Mouse (Mus musculus): ENCODE data around the gene Fars2. TPM values are rescaled to one million over a fixed set of nuclear protein-coding genes. Genes with fewer than 3 reads are reported as not detected.

Gene Fars2
- polyA plus RNA-seq, 1 experiment from 2014 or later: 28.9 TPM

DNA sequence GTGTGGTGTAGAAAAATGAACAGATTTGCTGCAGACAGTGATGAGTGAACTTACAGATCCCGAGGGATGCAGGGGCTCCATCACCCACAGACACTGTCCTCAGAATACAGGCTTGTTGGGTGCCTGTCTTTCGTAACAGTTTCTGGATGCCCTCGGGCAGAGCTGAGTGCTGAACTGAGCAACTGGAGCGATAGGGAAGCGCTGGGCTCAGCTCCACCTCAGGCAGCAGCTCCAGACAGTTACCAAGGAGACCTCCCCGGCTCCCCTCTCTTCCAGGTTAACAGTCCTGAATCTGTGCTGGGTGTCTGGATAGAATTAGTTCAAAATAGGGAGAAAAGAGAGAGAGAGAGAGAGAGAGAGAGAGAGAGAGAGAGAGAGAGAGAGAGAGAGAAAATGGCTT, 433.5 kb downstream of the Fars2 start:
- ATAC-seq (ENCODE audit: low read depth): no peak
- WGBS: 35% methylated on average over 6 of the region's 6 CpGs
- H3K4me2 ChIP-seq: no peak overlapping the region
- H3K9me3 ChIP-seq: no peaks in the 10 kb centered on the region; the same call in 1 of the 2 replicates
- no peak overlapping the region for H3K9ac ChIP-seq
- H3K27me3 ChIP-seq: no peaks in the 10 kb centered on the region
- H3K36me3 ChIP-seq: no peaks in the 10 kb centered on the region
- no peak overlapping the region for H3K4me3 ChIP-seq
- H3K27ac ChIP-seq (replicated peaks): peak overlapping the region; percentile 54
- H3K4me1 ChIP-seq (replicated peaks): peaks cover 16% of the 10 kb centered on the region

DNA sequence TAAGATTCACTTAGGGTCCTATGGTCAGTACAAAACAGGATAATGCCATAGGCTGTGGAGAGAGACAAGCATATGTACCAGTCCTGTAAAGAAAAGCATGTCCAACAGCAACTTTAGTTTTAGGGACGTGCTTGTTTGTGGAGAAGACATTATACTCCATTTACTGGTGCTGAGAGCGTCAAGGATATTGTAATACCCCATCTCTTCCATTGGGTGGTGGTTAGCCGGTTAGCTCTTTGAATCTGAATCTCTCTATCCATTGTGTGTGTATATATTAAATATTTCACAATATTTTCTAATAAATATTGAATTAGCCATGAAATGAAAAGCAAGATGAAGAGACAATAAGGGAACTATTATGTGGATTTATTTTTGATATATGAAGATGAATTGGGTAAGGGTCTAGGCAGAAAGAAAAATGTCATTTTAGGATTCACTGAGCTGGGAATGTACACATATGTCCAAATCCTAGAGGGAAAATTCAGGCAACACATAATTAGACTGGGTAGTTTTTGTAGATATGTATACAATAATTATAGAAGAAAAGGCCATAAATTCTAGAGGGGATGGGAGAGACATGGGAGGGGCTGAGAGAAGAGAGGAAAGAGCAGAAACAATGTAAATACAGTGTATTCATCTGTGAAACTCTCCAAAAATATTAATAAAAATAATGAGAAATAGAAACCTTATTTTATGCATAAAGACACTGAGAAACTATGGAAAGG, 435.5 kb downstream of the Fars2 start:
- WGBS: 68% methylated on average over 3 of the region's 3 CpGs
- peak overlapping the region; percentile 33; the same call in 1 of the 2 replicates for H3K27ac ChIP-seq (replicated peaks)
- ATAC-seq (ENCODE audit: low read depth): no peak
- H3K4me2 ChIP-seq: no peak overlapping the region
- peaks cover 16% of the 10 kb centered on the region for H3K4me1 ChIP-seq (replicated peaks)
- no peaks in the 10 kb centered on the region for H3K36me3 ChIP-seq
- H3K9ac ChIP-seq: no peak overlapping the region
- H3K9me3 ChIP-seq: no peaks in the 10 kb centered on the region
- H3K4me3 ChIP-seq: no peak overlapping the region
- no peaks in the 10 kb centered on the region for H3K27me3 ChIP-seq

DNA sequence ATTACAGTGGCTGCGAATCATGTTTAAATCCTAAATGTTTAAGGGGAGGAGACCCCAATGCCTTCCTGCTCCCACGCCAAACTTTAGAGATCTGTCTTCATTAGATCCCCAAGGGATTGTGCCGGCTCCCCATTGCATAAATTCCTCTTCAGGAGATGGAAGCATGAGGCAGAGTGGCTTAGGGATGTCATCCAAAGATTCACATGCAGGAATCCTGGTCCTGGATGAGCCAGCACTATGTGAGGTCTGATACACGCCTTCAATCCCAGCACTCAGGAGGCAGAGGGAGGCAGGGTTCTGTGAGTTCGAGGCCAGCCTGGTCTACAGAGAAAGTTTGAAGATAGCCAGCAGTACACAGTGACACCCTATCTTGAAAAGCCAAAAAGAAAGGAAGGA, 436.0 kb downstream of the Fars2 start:
- Histone ChIP-seq H3K27me3 (no peaks in the 10 kb centered on the region), H3K4me2 (no peak overlapping the region), H3K27ac (replicated peaks) (peak overlapping the region; percentile 33; the same call in 1 of the 2 replicates), H3K4me3 (no peak overlapping the region), H3K4me1 (replicated peaks) (peaks cover 16% of the 10 kb centered on the region), H3K9ac (no peak overlapping the region), H3K36me3 (no peaks in the 10 kb centered on the region), H3K9me3 (no peaks in the 10 kb centered on the region)
- ATAC-seq (ENCODE audit: low read depth): no peak
- 83% methylated on average over 5 of the region's 5 CpGs for WGBS

DNA sequence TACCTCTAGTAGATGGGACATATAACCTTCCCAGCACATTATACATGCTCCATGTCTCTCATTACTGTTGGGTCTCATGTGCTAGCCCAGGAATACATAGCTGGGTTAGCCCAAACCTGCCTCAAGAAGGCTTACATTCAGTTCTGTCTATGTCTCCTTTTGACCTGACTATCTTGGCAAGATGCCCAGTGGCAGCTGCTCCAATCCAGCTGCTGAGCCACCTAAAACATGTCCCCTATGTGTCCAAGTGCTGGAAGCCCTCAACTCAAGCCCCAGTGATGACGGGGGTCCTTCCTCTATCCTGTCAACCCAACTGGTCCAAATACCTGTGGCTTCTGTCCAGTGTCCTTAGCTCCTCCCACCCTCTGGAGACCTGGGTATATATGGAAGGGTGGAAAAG, 437.5 kb downstream of the Fars2 start:
- no peaks in the 10 kb centered on the region for H3K27me3 ChIP-seq
- no peak overlapping the region for H3K4me3 ChIP-seq
- no peak overlapping the region for H3K4me2 ChIP-seq
- H3K27ac ChIP-seq (replicated peaks): no peak overlapping the region
- no peak for ATAC-seq (ENCODE audit: low read depth)
- 89% methylated on average over 1 of the region's 1 CpGs for WGBS
- no peaks in the 10 kb centered on the region for H3K9me3 ChIP-seq
- H3K9ac ChIP-seq: no peak overlapping the region
- H3K4me1 ChIP-seq (replicated peaks): peaks cover 16% of the 10 kb centered on the region
- H3K36me3 ChIP-seq: no peaks in the 10 kb centered on the region

DNA sequence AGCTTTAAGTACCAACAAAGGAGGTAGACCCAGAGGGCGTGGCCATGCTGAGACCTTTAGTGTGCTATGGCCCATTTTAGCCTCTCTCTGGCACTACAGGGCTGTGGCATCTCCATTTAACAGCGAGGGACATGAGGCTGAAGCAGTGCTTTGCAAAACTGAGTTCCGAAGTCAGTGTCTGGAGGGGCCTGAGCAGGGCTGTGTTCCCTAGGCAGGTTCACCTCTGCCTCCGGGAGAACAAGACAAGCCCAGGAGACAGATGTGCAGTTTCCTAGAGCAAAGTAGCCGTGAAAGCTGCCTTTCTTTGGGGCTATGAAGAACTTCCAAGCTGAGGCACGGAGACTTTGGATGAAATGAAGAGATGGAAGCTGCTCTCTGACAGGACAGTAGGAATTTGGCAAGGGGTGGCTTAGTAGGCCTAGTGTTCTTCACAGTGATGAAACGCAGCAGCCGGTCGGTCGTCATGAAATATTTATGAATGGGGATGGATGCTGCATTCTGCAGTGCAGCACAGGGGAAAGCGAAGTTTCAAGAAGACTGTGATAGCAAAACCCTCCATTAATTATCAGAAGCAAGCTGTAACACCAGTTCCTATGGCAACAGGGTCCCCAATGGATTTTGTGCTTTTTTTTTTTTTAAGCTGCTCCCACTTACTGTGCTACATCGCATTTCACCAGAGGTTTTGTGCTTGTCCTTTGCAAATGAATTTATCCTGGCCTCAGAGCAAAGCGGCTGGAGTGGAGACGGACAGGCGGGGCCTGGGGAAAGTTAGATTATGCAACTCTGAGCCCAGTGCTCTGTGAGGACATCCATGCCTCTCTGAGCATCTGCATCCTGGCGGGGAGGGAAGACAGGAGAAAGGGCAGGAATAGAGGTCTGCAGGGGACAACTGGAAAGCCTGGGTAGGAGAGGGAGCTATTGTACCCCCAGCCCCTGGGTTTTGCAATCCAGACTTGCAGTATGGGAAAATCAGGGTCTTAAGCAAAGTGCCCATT, 445.5 kb downstream of the Fars2 start:
- Histone ChIP-seq H3K27ac (replicated peaks) (peak overlapping the region; percentile 81), H3K4me1 (replicated peaks) (peaks cover 33% of the 10 kb centered on the region)

DNA sequence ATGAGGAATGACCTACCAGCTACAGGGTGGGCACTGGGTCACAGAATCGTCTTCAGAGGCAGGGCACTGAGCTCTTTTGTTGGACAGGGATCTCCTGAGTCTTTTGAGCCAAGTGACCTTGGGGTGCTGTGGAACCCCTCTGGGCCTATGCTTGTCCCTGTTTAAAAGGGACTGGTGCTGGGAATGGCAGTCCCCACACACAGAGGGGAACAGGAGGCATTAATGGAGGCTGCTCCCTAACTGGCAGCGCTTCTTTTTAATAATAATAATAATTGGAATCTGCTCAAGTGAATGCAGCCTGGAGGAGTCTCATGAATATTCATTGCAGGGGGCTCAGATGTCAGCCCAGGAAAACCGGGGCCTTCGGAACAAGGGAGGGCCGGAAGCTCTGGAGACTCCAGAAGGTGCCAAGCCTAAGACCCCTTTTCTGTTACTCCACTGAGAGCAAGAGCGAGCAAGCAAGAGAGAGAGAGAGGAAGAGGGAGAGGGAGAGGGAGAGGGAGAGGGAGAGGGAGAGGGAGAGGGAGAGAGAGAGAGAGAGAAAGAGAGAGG, 447.6 kb downstream of the Fars2 start:
- Histone ChIP-seq H3K4me1 (replicated peaks) (peaks cover 33% of the 10 kb centered on the region), H3K4me3 (no peak overlapping the region), H3K9ac (no peak overlapping the region), H3K27me3 (no peaks in the 10 kb centered on the region), H3K4me2 (no peak overlapping the region), H3K9me3 (no peaks in the 10 kb centered on the region), H3K36me3 (no peaks in the 10 kb centered on the region), H3K27ac (replicated peaks) (peak overlapping the region; percentile 81)
- WGBS: 14% methylated on average over 5 of the region's 6 CpGs
- peak; percentile 24; the same call in 1 of the 2 replicates for ATAC-seq (ENCODE audit: low read depth)

More for the DNA sequence above, 445.5 kb downstream of the Fars2 start:
- Histone ChIP-seq H3K9ac (no peak overlapping the region), H3K4me3 (no peak overlapping the region), H3K4me2 (peak overlapping the region; percentile 0; the same call in 1 of the 2 replicates), H3K27me3 (no peaks in the 10 kb centered on the region), H3K9me3 (no peaks in the 10 kb centered on the region), H3K36me3 (no peaks in the 10 kb centered on the region)
- ATAC-seq (ENCODE audit: low read depth): peak; percentile 58
- WGBS: 37% methylated on average over 16 of the region's 16 CpGs

DNA sequence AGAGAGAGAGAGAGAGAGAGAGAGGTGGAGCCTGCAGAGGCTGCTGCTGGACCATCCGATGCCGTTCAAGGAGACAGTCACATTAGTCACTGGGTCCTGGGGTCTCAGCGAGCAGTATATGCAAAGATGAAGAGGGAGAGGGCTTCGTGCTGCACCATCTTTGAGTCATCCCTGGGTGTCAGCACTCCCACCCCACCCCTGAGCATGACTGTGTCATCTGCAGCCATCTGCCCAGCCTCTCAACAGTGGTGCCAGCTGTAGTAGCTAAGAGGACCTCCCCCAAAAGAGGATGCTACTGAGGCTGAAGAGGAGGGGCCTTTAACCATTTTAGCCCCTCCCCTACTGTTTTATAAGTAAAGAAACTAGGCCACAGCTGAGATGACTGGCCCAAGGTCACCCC, 459.6 kb downstream of the Fars2 start:
- no peak for ATAC-seq (ENCODE audit: low read depth)

DNA sequence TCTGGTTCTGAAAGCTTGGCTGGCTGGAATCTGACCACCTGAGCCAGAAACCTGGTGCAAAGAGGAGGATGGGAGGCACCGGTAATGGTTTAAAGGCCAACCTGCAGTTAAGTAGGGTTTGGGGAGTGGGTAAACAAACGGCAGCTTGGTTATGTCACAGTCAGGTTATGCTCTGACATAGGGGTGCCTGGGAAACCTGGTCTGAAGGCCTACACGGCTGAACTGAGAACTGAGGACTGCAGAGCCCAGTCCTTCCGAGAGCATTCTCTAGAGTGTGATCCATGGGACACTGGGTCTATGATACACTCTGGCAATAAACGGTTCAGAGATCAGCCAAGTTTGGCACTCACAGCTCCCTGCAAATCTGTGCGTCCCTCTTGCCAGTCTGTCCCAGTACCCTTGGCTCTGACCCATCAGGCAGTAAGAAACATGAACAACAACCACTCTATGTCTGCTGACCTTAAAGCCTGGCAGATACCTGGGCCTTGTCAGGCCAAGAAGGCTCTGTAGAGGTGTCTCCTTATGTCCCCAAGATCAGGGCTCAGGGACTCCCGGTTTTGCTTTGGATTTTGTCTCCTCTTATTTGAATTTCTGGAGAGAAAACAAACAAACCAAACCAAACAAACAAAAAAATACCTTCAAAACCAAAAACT, 460.8 kb downstream of the Fars2 start:
- Histone ChIP-seq H3K27me3 (no peaks in the 10 kb centered on the region), H3K4me3 (peak overlapping the region; percentile 46; the same call in 1 of the 2 replicates), H3K4me2 (peak overlapping the region; percentile 64), H3K9me3 (no peaks in the 10 kb centered on the region), H3K27ac (replicated peaks) (peak overlapping the region; percentile 90), H3K9ac (no peak overlapping the region), H3K4me1 (replicated peaks) (peaks cover 37% of the 10 kb centered on the region), H3K36me3 (no peaks in the 10 kb centered on the region)
- 59% methylated on average over 7 of the region's 7 CpGs for WGBS
- peak; percentile 42 for ATAC-seq (ENCODE audit: low read depth)

More for the DNA sequence above, 459.6 kb downstream of the Fars2 start:
- Histone ChIP-seq H3K36me3 (no peaks in the 10 kb centered on the region), H3K9me3 (no peaks in the 10 kb centered on the region), H3K4me2 (no peak overlapping the region), H3K4me3 (no peak overlapping the region), H3K4me1 (replicated peaks) (peaks cover 26% of the 10 kb centered on the region), H3K27me3 (no peaks in the 10 kb centered on the region), H3K9ac (no peak overlapping the region), H3K27ac (replicated peaks) (no peak overlapping the region)
- 43% methylated on average over 4 of the region's 4 CpGs for WGBS

DNA sequence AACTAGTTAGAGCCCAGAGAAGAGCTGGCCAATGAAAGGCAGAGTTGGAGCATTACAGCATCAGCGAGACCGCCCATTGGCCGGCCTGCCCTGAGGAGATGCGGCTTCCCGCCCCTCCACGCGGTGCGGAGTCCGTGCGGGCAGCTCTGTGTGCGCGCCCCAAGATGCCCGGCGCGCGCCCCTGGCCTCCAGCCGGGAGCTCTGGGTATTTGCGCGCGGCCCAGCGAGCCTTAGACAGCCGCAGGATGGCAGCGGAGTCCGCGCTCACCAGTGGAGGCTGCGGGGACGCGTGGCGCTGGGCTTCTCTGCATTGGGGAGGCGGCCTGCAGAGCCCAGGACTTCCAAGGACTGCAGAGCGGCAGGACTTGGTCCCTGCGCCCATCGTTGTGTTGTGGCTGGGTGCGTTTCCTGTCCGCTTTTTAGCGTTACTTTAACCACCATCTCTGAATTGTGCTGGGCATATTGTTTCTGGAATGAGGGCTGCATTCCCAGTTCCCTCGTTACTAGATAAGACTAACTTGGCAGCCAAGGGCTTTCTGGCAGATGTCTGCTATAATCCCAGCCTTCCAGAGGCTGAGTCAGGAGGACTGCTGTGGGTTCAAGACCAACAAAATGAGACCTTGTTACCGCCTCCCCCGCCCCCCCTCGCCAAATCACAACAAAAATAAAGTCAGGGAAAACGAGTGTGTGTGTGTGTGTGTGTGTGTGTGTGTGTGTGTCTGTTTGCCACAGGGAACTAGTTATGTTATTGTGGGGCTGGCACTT, 461.5 kb downstream of the Fars2 start:
- Histone ChIP-seq H3K9ac (peak overlapping the region; percentile 74), H3K27ac (replicated peaks) (peak overlapping the region; percentile 90), H3K9me3 (no peaks in the 10 kb centered on the region), H3K27me3 (no peaks in the 10 kb centered on the region), H3K4me1 (replicated peaks) (peaks cover 44% of the 10 kb centered on the region), H3K36me3 (no peaks in the 10 kb centered on the region), H3K4me2 (peak overlapping the region; percentile 64), H3K4me3 (peak overlapping the region; percentile 46)
- WGBS: 2% methylated on average over 41 of the region's 41 CpGs
- peak; percentile 96 for ATAC-seq (ENCODE audit: low read depth)

DNA sequence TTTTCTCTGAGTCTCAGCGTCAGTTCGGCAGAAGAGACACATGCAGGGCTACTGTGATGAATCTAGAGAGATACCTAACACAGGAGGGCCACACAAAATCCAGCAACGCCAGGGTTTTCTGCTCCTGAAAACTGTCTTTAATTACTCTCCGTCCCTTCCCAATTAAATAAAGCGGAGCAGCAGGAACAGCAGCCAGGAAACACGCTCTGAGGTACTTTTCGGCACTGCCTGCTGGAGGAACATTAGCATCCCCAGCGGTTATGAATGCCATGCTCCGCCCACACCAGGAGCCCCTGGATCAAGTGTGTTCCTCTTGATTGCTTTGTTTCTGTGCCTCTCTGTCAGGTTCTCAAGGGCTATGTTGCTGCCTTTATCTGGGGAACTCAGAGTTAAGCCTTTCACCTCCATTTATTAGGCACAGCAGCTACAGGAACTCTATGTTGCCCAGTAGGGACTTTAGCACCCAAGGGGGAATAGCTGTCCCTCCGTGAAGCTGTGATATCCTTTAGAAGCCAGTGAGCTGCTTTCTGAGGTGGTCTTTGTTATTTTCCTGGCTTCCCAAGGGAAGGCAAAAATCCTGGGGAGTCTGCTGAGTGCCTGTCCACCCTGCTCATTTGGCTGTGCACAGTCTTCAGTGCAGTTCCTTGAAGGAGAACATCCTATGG, 465.3 kb downstream of the Fars2 start:
- 11% methylated on average over 10 of the region's 10 CpGs for WGBS
- H3K4me2 ChIP-seq: peak overlapping the region; percentile 37
- H3K27me3 ChIP-seq: no peaks in the 10 kb centered on the region
- peak overlapping the region; percentile 54 for H3K9ac ChIP-seq
- no peak for ATAC-seq (ENCODE audit: low read depth)
- peaks cover 49% of the 10 kb centered on the region for H3K4me1 ChIP-seq (replicated peaks)
- peak overlapping the region; percentile 89 for H3K27ac ChIP-seq (replicated peaks)
- no peaks in the 10 kb centered on the region for H3K36me3 ChIP-seq
- H3K9me3 ChIP-seq: peaks cover 8% of the 10 kb centered on the region; the same call in 1 of the 2 replicates
- H3K4me3 ChIP-seq: no peak overlapping the region
